Mouse (Mus musculus): ENCODE data around the gene Gm30083. TPM values are rescaled to one million over a fixed set of nuclear protein-coding genes. Genes with fewer than 3 reads are reported as not detected.

Gm30083 gene
- polyA plus RNA-seq, 1 experiment from 2014 or later, result not detected

- Histone ChIP-seq H3K4me2 (ENCODE audit: low read depth, low read length) (no peak overlapping the region), H3K9me3 (ENCODE audit: control insufficient read depth, low read length) (no peaks in the 10 kb centered on the region), H3K36me3 (ENCODE audit: control insufficient read depth, insufficient read depth, low read length) (no peaks in the 10 kb centered on the region), H3K9ac (ENCODE audit: low read depth, low read length) (no peak overlapping the region), H3K4me1 (ENCODE audit: control insufficient read depth, insufficient read depth, low read length) (no peaks in the 10 kb centered on the region), H3K4me3 (ENCODE audit: low read length) (no peak overlapping the region), H3K27ac (ENCODE audit: low read length) (no peak overlapping the region), H3K27me3 (replicated peaks; ENCODE audit: control insufficient read depth, insufficient read depth, low read length) (no peaks in the 10 kb centered on the region; the same call in 1 of the 2 replicates)
- ATAC-seq, result no peak
- 85% methylated on average over 6 of the region's 6 CpGs for WGBS
These were observed 68.9 kb downstream of the Gm30083 start for GRCm38 (mm10) chr14:33946125-33946524.

GRCm38 (mm10) chr14:33942222-33942621, 72.8 kb downstream of the Gm30083 start:
- no peak overlapping the region for H3K4me3 ChIP-seq (ENCODE audit: low read length)
- no peaks in the 10 kb centered on the region for H3K9me3 ChIP-seq (ENCODE audit: control insufficient read depth, low read length)
- H3K4me1 ChIP-seq (ENCODE audit: control insufficient read depth, insufficient read depth, low read length), result no peaks in the 10 kb centered on the region
- no peak overlapping the region for H3K9ac ChIP-seq (ENCODE audit: low read depth, low read length)
- ATAC-seq, result no peak
- no peaks in the 10 kb centered on the region; the same call in 1 of the 2 replicates for H3K27me3 ChIP-seq (replicated peaks; ENCODE audit: control insufficient read depth, insufficient read depth, low read length)
- no peaks in the 10 kb centered on the region for H3K36me3 ChIP-seq (ENCODE audit: control insufficient read depth, insufficient read depth, low read length)
- 77% methylated on average over 5 of the region's 5 CpGs for WGBS
- H3K27ac ChIP-seq (ENCODE audit: low read length), result no peak overlapping the region
- H3K4me2 ChIP-seq (ENCODE audit: low read depth, low read length), result no peak overlapping the region

- Histone ChIP-seq H3K9ac (ENCODE audit: low read depth, low read length) (no peak within 1 kb of the TSS), H3K4me2 (ENCODE audit: low read depth, low read length) (no peak within 1 kb of the TSS), H3K9me3 (ENCODE audit: control insufficient read depth, low read length) (no peaks in the 10 kb centered on the region), H3K36me3 (ENCODE audit: control insufficient read depth, insufficient read depth, low read length) (no peaks in the 10 kb centered on the region), H3K27ac (ENCODE audit: low read length) (no peak within 1 kb of the TSS), H3K4me3 (ENCODE audit: low read length) (no peak within 1 kb of the TSS), H3K4me1 (ENCODE audit: control insufficient read depth, insufficient read depth, low read length) (no peaks in the 10 kb centered on the region), H3K27me3 (replicated peaks; ENCODE audit: control insufficient read depth, insufficient read depth, low read length) (no peaks in the 10 kb centered on the region; the same call in 1 of the 2 replicates)
- 57% methylated on average over 8 of the region's 8 CpGs for WGBS
- no peak for ATAC-seq
These were observed 74.2 kb downstream of the Gm30083 start, which contains the start of gene Gdf2 for GRCm38 (mm10) chr14:33940739-33941138. TSS of gene Gdf2 (plus strand) at chr14:33941039.

- no peaks in the 10 kb centered on the region for H3K4me1 ChIP-seq (ENCODE audit: control insufficient read depth, insufficient read depth, low read length)
- WGBS, result 30% methylated on average over 9 of the region's 9 CpGs
- 0 out of 2 replicates have a peak, but pooled peaks have one; percentile 26 for ATAC-seq
- no peak overlapping the region for H3K4me3 ChIP-seq (ENCODE audit: low read length)
- H3K27me3 ChIP-seq (replicated peaks; ENCODE audit: control insufficient read depth, insufficient read depth, low read length), result no peaks in the 10 kb centered on the region; the same call in 1 of the 2 replicates
- no peaks in the 10 kb centered on the region for H3K36me3 ChIP-seq (ENCODE audit: control insufficient read depth, insufficient read depth, low read length)
- H3K27ac ChIP-seq (ENCODE audit: low read length), result no peak overlapping the region
- H3K9ac ChIP-seq (ENCODE audit: low read depth, low read length), result 0 out of 2 replicates have a peak overlapping the region, but pooled peaks have one; percentile 14
- H3K4me2 ChIP-seq (ENCODE audit: low read depth, low read length), result peak overlapping the region; percentile 7; the same call in 1 of the 2 replicates
- H3K9me3 ChIP-seq (ENCODE audit: control insufficient read depth, low read length), result no peaks in the 10 kb centered on the region
These were observed 75.9 kb downstream of the Gm30083 start for GRCm38 (mm10) chr14:33939117-33939516.

Other genes starting within 250 kb of the Gm30083 start
- gene Gdf10, start 91.6 kb downstream of the Gm30083 start, polyA plus RNA-seq (2015; fragmentation: Nextera tagmentation; extraction: Ambion mirVana), result 6.6 and 6.9 TPM in 2 replicates
- gene Gdf2, start 74.1 kb downstream of the Gm30083 start, polyA plus RNA-seq (2015; fragmentation: Nextera tagmentation; extraction: Ambion mirVana), result 0.11 and 0.34 TPM in 2 replicates
- gene Rbp3, start 61.2 kb downstream of the Gm30083 start, polyA plus RNA-seq (2015; fragmentation: Nextera tagmentation; extraction: Ambion mirVana), result not detected in 2 replicates
- 0.12 TPM in 2 replicates for gene Zfp488, start 36.4 kb downstream of the Gm30083 start, polyA plus RNA-seq (2015; fragmentation: Nextera tagmentation; extraction: Ambion mirVana)
- gene Gm5460, start 1.6 kb upstream of the Gm30083 start, polyA plus RNA-seq (2015; fragmentation: Nextera tagmentation; extraction: Ambion mirVana), result not detected in 2 replicates
- gene Antxrl, start 37.5 kb upstream of the Gm30083 start, polyA plus RNA-seq (2015; fragmentation: Nextera tagmentation; extraction: Ambion mirVana), result not detected in 2 replicates
- 5.7 and 6.7 TPM in 2 replicates for gene Anxa8, start 70.8 kb upstream of the Gm30083 start, polyA plus RNA-seq (2015; fragmentation: Nextera tagmentation; extraction: Ambion mirVana)
- gene A630023A22Rik, start 87.6 kb upstream of the Gm30083 start, polyA plus RNA-seq (2015; fragmentation: Nextera tagmentation; extraction: Ambion mirVana), result 0.24 and 0.98 TPM in 2 replicates
- 0.42 and 0.48 TPM in 2 replicates for gene Npy4r, start 137.3 kb upstream of the Gm30083 start, polyA plus RNA-seq (2015; fragmentation: Nextera tagmentation; extraction: Ambion mirVana)
- gene Gprin2, start 186.5 kb upstream of the Gm30083 start, polyA plus RNA-seq (2015; fragmentation: Nextera tagmentation; extraction: Ambion mirVana), result 0.26 and 0.27 TPM in 2 replicates
- 0.86 and 1.2 TPM in 2 replicates for gene Syt15, start 204.4 kb upstream of the Gm30083 start, polyA plus RNA-seq (2015; fragmentation: Nextera tagmentation; extraction: Ambion mirVana)